ENCODE assay signal across 8 mouse cellular contexts in the genomic region with DNA sequence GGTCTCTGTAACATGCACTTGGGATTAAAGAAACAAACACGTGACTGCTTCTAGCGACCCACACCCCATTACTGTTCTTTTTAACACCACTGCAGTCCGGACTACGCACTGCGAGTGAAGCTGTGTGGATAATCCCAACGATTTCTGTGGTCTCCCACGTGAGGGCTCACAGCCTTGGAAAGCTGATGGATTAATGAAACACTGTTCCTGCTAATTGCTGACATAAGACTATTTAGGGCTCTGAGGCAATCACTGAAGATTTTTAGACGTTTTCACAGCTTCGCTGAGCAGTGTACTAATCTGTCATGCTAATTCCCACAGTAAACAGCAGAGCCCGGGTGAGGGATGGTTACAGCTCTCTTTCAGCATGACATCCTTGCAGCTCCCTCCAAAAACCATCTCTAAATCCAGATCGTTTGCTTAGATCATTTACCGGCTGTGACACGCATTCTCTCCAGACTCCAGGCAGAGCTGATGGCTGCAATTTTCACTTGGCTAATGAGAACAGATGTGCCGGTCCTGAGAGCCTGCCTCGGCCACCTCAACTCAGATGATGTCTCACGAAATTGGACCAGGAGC.
A peak's percentile ranks its signal among the peaks of the same experiment; 100 is the strongest.
DNase-seq lines count a peak whose midpoint lies in the region; ATAC-seq and TF ChIP-seq lines count a peak whose summit lies in the region.
"Had no signal": no experiment of that assay in that cellular context is flagged by ENCODE, and none has a peak within 500 bp of the region (broad histone marks: within the 10 kb centered on the region; RNA-seq: fewer than 3 reads in every experiment).

No protein-coding gene starts in this region.

- H3K4me1 ChIP-seq in lung, embryonic 14.5 days (ENCODE audit: insufficient read depth), result no peaks in the 10 kb centered on the region
- H3K4me1 ChIP-seq in forebrain, embryonic 13.5 days, result peaks cover 10% of the 10 kb centered on the region
- H3K4me1 ChIP-seq in stomach, embryonic 15.5 days, result no peaks in the 10 kb centered on the region

- TF ChIP-seq CTCF in lung, embryonic 14.5 days (IDR thresholded peaks at IDR 0.05; ENCODE audit: low read depth), result no peak

- no peaks in the 10 kb centered on the region for H3K27me3 ChIP-seq in lung, embryonic 14.5 days (ENCODE audit: insufficient read depth, low read length)
- H3K27me3 ChIP-seq in forebrain, embryonic 13.5 days, result peaks cover 8% of the 10 kb centered on the region; the same call in 1 of the 2 replicates
- no peaks in the 10 kb centered on the region for H3K27me3 ChIP-seq in stomach, embryonic 15.5 days (replicated peaks)

- no peak overlapping the region for H3K4me3 ChIP-seq in lung, embryonic 14.5 days (ENCODE audit: low read depth, low read length)
- H3K4me3 ChIP-seq in forebrain, embryonic 13.5 days, result peak overlapping the region; percentile 17; the same call in 1 of the 2 replicates
- no peak overlapping the region for H3K4me3 ChIP-seq in stomach, embryonic 15.5 days (replicated peaks)
- H3K4me3 ChIP-seq: erythroblast, embryonic 14.5 days had no signal

- peak overlapping the region; percentile 25; the same call in 1 of the 2 replicates for H3K4me2 ChIP-seq in lung, embryonic 14.5 days
- H3K4me2 ChIP-seq in forebrain, embryonic 13.5 days, result peak overlapping the region; percentile 50
- peak overlapping the region; percentile 40 for H3K4me2 ChIP-seq in stomach, embryonic 15.5 days

- H3K9me3 ChIP-seq in lung, embryonic 14.5 days (ENCODE audit: low read depth, low read length), result no peaks in the 10 kb centered on the region
- H3K9me3 ChIP-seq in forebrain, embryonic 13.5 days (replicated peaks), result no peaks in the 10 kb centered on the region
- no peaks in the 10 kb centered on the region for H3K9me3 ChIP-seq in stomach, embryonic 15.5 days

- ATAC-seq in lung, embryonic 14.5 days (ENCODE audit: insufficient read depth), result peak; percentile 65
- ATAC-seq in forebrain, embryonic 13.5 days, result peak; percentile 91
- no peak for ATAC-seq in stomach, embryonic 15.5 days (ENCODE audit: insufficient read depth, low FRiP score, low read depth)

- H3K36me3 ChIP-seq in lung, embryonic 14.5 days (ENCODE audit: insufficient read depth), result no peaks in the 10 kb centered on the region
- H3K36me3 ChIP-seq in forebrain, embryonic 13.5 days (ENCODE audit: poor library complexity, severe bottlenecking), result no peaks in the 10 kb centered on the region
- H3K36me3 ChIP-seq in stomach, embryonic 15.5 days, result no peaks in the 10 kb centered on the region

- DNase-seq in lung, embryonic 14.5 days, result peak; percentile 40
- DNase-seq in lung, postnatal 10 days, result no peak
- peak; percentile 22 for DNase-seq in layer of hippocampus, adult 9-11 months
- DNase-seq in left cerebral cortex, adult 18-20 months (ENCODE audit: low spot score in 2 of 2), result no peak
- DNase-seq in lung, postnatal 14 days, result no peak

- 25% methylated on average over 16 of the region's 16 CpGs for WGBS in lung, embryonic 14.5 days
- WGBS in forebrain, embryonic 13.5 days, result 7% methylated on average over 16 of the region's 16 CpGs
- WGBS in stomach, embryonic 15.5 days, result 23% methylated on average over 16 of the region's 16 CpGs

- H3K27ac ChIP-seq in lung, embryonic 14.5 days (ENCODE audit: low read depth), result no peak overlapping the region
- H3K27ac ChIP-seq in forebrain, embryonic 13.5 days, result peak overlapping the region; percentile 57
- no peak overlapping the region for H3K27ac ChIP-seq in stomach, embryonic 15.5 days

- no peak overlapping the region for H3K9ac ChIP-seq in lung, embryonic 14.5 days
- H3K9ac ChIP-seq in forebrain, embryonic 13.5 days, result no peak overlapping the region
- no peak overlapping the region for H3K9ac ChIP-seq in stomach, embryonic 15.5 days

Comparison
In these comparisons a context has a peak if more than half of its experiments do, and no peak if none do; other contexts are left out.
1. DNase-seq: peak in lung, embryonic 14.5 days (single experiment) and layer of hippocampus, adult 9-11 months (single experiment); none in lung, postnatal 10 days (single experiment), left cerebral cortex, adult 18-20 months (0 of 2) and lung, postnatal 14 days (single experiment).
2. Peak in every context shown above with its lines, with median percentiles within 50 percentile points of each other: H3K4me2 ChIP-seq.